Mouse (Mus musculus) thymus, adult 2 months (tissue): ENCODE data around the gene Otud3.

Experiments
- CTCF ChIP-seq: fragments of 200-500 bp; IDR thresholded peaks from 2 replicates; pipeline ENCODE4 v1.5.1; 2012; ENCODE audit warnings: mild to moderate bottlenecking, control low read depth, low read length, moderate library complexity, borderline replicate concordance; ENCODE audit not compliant: control insufficient read depth, poor library complexity, insufficient read depth; ENCODE audit errors: extremely low read depth
- POLR2A ChIP-seq: fragments of 200-500 bp; IDR thresholded peaks from 2 replicates; pipeline ENCODE4 v1.6.1; 2012; ENCODE audit warnings: mild to moderate bottlenecking, low read length, control low read depth, moderate library complexity; ENCODE audit not compliant: control insufficient read depth, poor library complexity, insufficient read depth; ENCODE audit errors: extremely low read depth

GRCm38 (mm10) chr4:138939481-138939880 lies 25.7 kb upstream of the Otud3 start:
- no peak for TF ChIP-seq CTCF
- no peak for TF ChIP-seq POLR2A
